Mouse (Mus musculus) kidney, postnatal 36 days (tissue): ENCODE measurements around the gene Rftn1.
A peak's percentile ranks its signal among the peaks of the same experiment; 100 is the strongest.
"Not testable (repeated sequence)": the region's sequence is repeated elsewhere in the genome, so short reads cannot be mapped to it uniquely, and the experiment has no call there.

ENCODE experiments used
- DNase-seq, 2 experiments: peaks; one replicate each; pipeline ENCODE4 v3.0.0; 2021 to 2022; ENCODE audit warnings: mixed read lengths in 2 of 2

Gene Rftn1

GRCm38 (mm10) chr17:50126545-50126944 is 63.9 kb downstream of the Rftn1 start:
- DNase-seq = no peak

- peak; percentile 14 to 35 for DNase-seq
Measured at GRCm38 (mm10) chr17:50125900-50126299, 64.6 kb downstream of the Rftn1 start.

GRCm38 (mm10) chr17:50125245-50125798 is 65.2 kb downstream of the Rftn1 start:
- no peak for DNase-seq

- peak in 1 of 2 experiments; percentile 40 for DNase-seq
Measured at GRCm38 (mm10) chr17:50124708-50125107, 65.8 kb downstream of the Rftn1 start.

- DNase-seq = no peak
Measured at GRCm38 (mm10) chr17:50122555-50122954, 67.9 kb downstream of the Rftn1 start.

GRCm38 (mm10) chr17:50120098-50120497 is 70.4 kb downstream of the Rftn1 start:
- peak; percentile 31 to 57 for DNase-seq

- no peak for DNase-seq
Measured at GRCm38 (mm10) chr17:50117461-50117860, 73.0 kb downstream of the Rftn1 start.

GRCm38 (mm10) chr17:50116980-50117379 is 73.5 kb downstream of the Rftn1 start:
- peak; percentile 48 to 56 for DNase-seq

GRCm38 (mm10) chr17:50116401-50116800 is 74.1 kb downstream of the Rftn1 start:
- DNase-seq = not testable (repeated sequence)

GRCm38 (mm10) chr17:50115716-50116115 is 74.8 kb downstream of the Rftn1 start:
- DNase-seq = not testable (repeated sequence)

GRCm38 (mm10) chr17:50114659-50115058 is 75.8 kb downstream of the Rftn1 start:
- no peak for DNase-seq

- peak in 1 of 2 experiments; percentile 32 for DNase-seq
Measured at GRCm38 (mm10) chr17:50110650-50111415, 79.6 kb downstream of the Rftn1 start.

GRCm38 (mm10) chr17:50106811-50107210 is 83.7 kb downstream of the Rftn1 start:
- DNase-seq = no peak

- DNase-seq = no peak
Measured at GRCm38 (mm10) chr17:50104131-50104530, 86.3 kb downstream of the Rftn1 start.

GRCm38 (mm10) chr17:50101416-50101815 is 89.1 kb downstream of the Rftn1 start:
- no peak for DNase-seq

GRCm38 (mm10) chr17:50100070-50100469 is 90.4 kb downstream of the Rftn1 start:
- no peak for DNase-seq

GRCm38 (mm10) chr17:50099378-50099777 is 91.1 kb downstream of the Rftn1 start:
- no peak for DNase-seq

GRCm38 (mm10) chr17:50098297-50098696 is 92.2 kb downstream of the Rftn1 start:
- DNase-seq = no peak

GRCm38 (mm10) chr17:50097831-50098230 is 92.6 kb downstream of the Rftn1 start:
- DNase-seq = no peak

GRCm38 (mm10) chr17:50096305-50096704 is 94.2 kb downstream of the Rftn1 start:
- no peak for DNase-seq

- no peak for DNase-seq
Measured at GRCm38 (mm10) chr17:50094596-50094995, 95.9 kb downstream of the Rftn1 start.

- no peak for DNase-seq
Measured at GRCm38 (mm10) chr17:50094077-50094476, 96.4 kb downstream of the Rftn1 start.

- no peak for DNase-seq
Measured at GRCm38 (mm10) chr17:50093356-50093755, 97.1 kb downstream of the Rftn1 start.

- DNase-seq = no peak
Measured at GRCm38 (mm10) chr17:50092848-50093247, 97.6 kb downstream of the Rftn1 start.
